In the genomic region with DNA sequence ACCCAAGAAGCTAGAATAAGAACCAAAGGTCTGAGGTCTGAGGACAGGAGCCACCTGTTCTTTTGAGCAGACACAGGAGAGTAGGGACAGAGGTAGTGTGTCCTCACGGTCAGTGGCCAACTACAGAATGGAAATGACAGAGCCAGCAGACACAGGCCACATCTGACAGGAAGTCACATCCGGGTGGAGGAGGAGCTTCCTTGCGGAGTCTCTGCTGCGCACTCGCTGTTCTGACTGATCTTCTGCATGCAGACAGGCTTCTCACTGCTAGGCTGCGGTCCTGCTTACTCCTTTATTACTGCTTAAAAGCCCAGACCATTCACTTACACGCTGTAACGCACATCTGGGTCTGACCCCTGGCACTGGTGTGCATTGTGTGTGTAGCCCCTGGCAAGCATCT, we compare ENCODE assay signal across 17 mouse cellular contexts. TPM values are rescaled to one million over a fixed set of nuclear protein-coding genes. Genes with fewer than 3 reads are reported as not detected.
A peak's percentile ranks its signal among the peaks of the same experiment; 100 is the strongest.
DNase-seq lines count a peak whose midpoint lies in the region; ATAC-seq lines count a peak whose summit lies in the region.
"Had no signal": no experiment of that assay in that cellular context is flagged by ENCODE, and none has a peak within 500 bp of the region (broad histone marks: within the 10 kb centered on the region; RNA-seq: fewer than 3 reads in every experiment).

No protein-coding gene starts in this region.

- no peak for ATAC-seq in kidney, embryonic 16.5 days (ENCODE audit: low FRiP score, low TSS enrichment)
- ATAC-seq: intestine, embryonic 15.5 days had no signal

- no peak overlapping the region for H3K4me3 ChIP-seq in kidney, embryonic 16.5 days (ENCODE audit: low read length)
- H3K4me3 ChIP-seq: erythroblast, embryonic 14.5 days; hindbrain, embryonic 10.5 days; intestine, embryonic 15.5 days; liver, embryonic 15.5 days; neural tube, embryonic 15.5 days had no signal

- peaks cover 55% of the 10 kb centered on the region for H3K36me3 ChIP-seq in kidney, embryonic 16.5 days (ENCODE audit: insufficient read depth, low read length)

- 64% methylated on average over 8 of the region's 8 CpGs for WGBS in kidney, embryonic 16.5 days

- H3K27ac ChIP-seq in kidney, embryonic 16.5 days (ENCODE audit: low read length) = no peak overlapping the region
- H3K27ac ChIP-seq: hindbrain, embryonic 10.5 days; intestine, embryonic 15.5 days; liver, embryonic 15.5 days; neural tube, embryonic 15.5 days had no signal

- no peak overlapping the region for H3K4me2 ChIP-seq in kidney, embryonic 16.5 days (replicated peaks; ENCODE audit: low read depth, low read length)
- H3K4me2 ChIP-seq: intestine, embryonic 15.5 days; liver, embryonic 15.5 days; neural tube, embryonic 15.5 days had no signal

- peaks cover 15% of the 10 kb centered on the region for H3K4me1 ChIP-seq in kidney, embryonic 16.5 days (ENCODE audit: insufficient read depth, low read length)

- peak; percentile 28 to 44 for DNase-seq in adrenal gland, postnatal 36 days
- no peak for DNase-seq in adrenal gland, adult 18-20 months (ENCODE audit: low spot score in 2 of 2)
- DNase-seq in kidney, adult 9 months = peak; percentile 55
- peak; percentile 44 for DNase-seq in heart, postnatal 4 days
- DNase-seq in lung, postnatal 14 days = peak; percentile 38
- DNase-seq in right cerebral cortex, adult 2 months (ENCODE audit: low spot score in 2 of 2) = no peak
- no peak for DNase-seq in frontal cortex, postnatal 36 days (ENCODE audit: low spot score in 2 of 2)
- DNase-seq: gastrocnemius, postnatal 36 days; left cerebral cortex, postnatal 4 days; right cerebral cortex, postnatal 14 days had no signal

- H3K27me3 ChIP-seq in kidney, embryonic 16.5 days (ENCODE audit: insufficient read depth, low read length) = no peaks in the 10 kb centered on the region
- H3K27me3 ChIP-seq: intestine, embryonic 15.5 days; liver, embryonic 15.5 days; neural tube, embryonic 15.5 days had no signal

- H3K9me3 ChIP-seq in kidney, embryonic 16.5 days (ENCODE audit: low read length) = no peaks in the 10 kb centered on the region
- H3K9me3 ChIP-seq: G1E; hindbrain, embryonic 10.5 days; intestine, embryonic 15.5 days; liver, embryonic 15.5 days; neural tube, embryonic 15.5 days had no signal

- H3K9ac ChIP-seq in kidney, embryonic 16.5 days (replicated peaks; ENCODE audit: low read length) = no peak overlapping the region
- H3K9ac ChIP-seq: intestine, embryonic 15.5 days; liver, embryonic 15.5 days; neural tube, embryonic 15.5 days had no signal

RNA-seq across cellular contexts. Expression of gene Tmem201, which starts 9.0 kb away (rescaled TPM):
- total RNA-seq in adrenal gland, postnatal 36 days (2021) = 10 to 100 TPM; 29.7 to 31.6 TPM
- total RNA-seq in adrenal gland, adult 18-20 months (2021) = 10 to 100 TPM; 27.8 to 29.0 TPM
- 39.2 and 41.8 TPM in 2 replicates for polyA plus RNA-seq in kidney, embryonic 16.5 days (2015; fragmentation: Nextera tagmentation; extraction: Ambion mirVana)
- total RNA-seq in heart, postnatal 4 days (2021) = 10 to 100 TPM; 87.5 to 96.8 TPM

RNA-seq across cellular contexts. Expression of gene Pik3cd, which starts 26.4 kb away (rescaled TPM):
- 1 to 10 TPM; 2.7 to 3.8 TPM for total RNA-seq in adrenal gland, postnatal 36 days (2021)
- 1 to 10 TPM; 3.8 to 6.5 TPM for total RNA-seq in adrenal gland, adult 18-20 months (2021)
- polyA plus RNA-seq in kidney, embryonic 16.5 days (2015; fragmentation: Nextera tagmentation; extraction: Ambion mirVana) = 4.5 and 4.7 TPM in 2 replicates
- 1 to 10 TPM; 3.1 to 4.5 TPM for total RNA-seq in heart, postnatal 4 days (2021)

RNA-seq across cellular contexts. Expression of gene Slc25a33, which starts 45.3 kb away (rescaled TPM):
- total RNA-seq in adrenal gland, postnatal 36 days (2021) = 10 to 100 TPM; 18.3 to 31.6 TPM
- total RNA-seq in adrenal gland, adult 18-20 months (2021) = 10 to 100 TPM; 16.3 to 24.3 TPM
- polyA plus RNA-seq in kidney, embryonic 16.5 days (2015; fragmentation: Nextera tagmentation; extraction: Ambion mirVana) = 13.9 and 14.2 TPM in 2 replicates
- 1 to 10 TPM; 8.8 to 9.5 TPM for total RNA-seq in heart, postnatal 4 days (2021)

Comparison
In these comparisons a context has a peak if more than half of its experiments do, and no peak if none do; other contexts are left out.
1. DNase-seq: peak in adrenal gland, postnatal 36 days (2 of 2), kidney, adult 9 months (single experiment), heart, postnatal 4 days (single experiment) and lung, postnatal 14 days (single experiment); none in adrenal gland, adult 18-20 months (0 of 2), right cerebral cortex, adult 2 months (0 of 2) and frontal cortex, postnatal 36 days (0 of 2).